Mouse (Mus musculus) spleen, embryonic (tissue): ENCODE measurements around the gene Rpl36a-ps1.
"Not testable (repeated sequence)": the region's sequence is repeated elsewhere in the genome, so short reads cannot be mapped to it uniquely, and the experiment has no call there.

Experiments used
- CTCF ChIA-PET: fragments of 350-600 bp; sonication (Branson Sonifier 250); formaldehyde crosslinking; loops from one replicate; lab custom pipeline; 2022; lab: Charles Lee

The Rpl36a-ps1 gene

GRCm38 (mm10) chr14:98994218-98994617 lies at the start of gene Rpl36a-ps1:
TSS of gene Rpl36a-ps1 (minus strand) at chr14:98994318.
- CTCF ChIA-PET = no interaction called here

- CTCF ChIA-PET = no interaction called here
These were observed 49.4 kb upstream of the Rpl36a-ps1 start for GRCm38 (mm10) chr14:99043499-99043898.

- CTCF ChIA-PET = no interaction called here
These were observed 47.3 kb upstream of the Rpl36a-ps1 start for GRCm38 (mm10) chr14:99041416-99041815.

GRCm38 (mm10) chr14:99039308-99039707 lies 45.2 kb upstream of the Rpl36a-ps1 start:
- CTCF ChIA-PET = not testable (repeated sequence)

GRCm38 (mm10) chr14:99037703-99038102 lies 43.6 kb upstream of the Rpl36a-ps1 start:
- CTCF ChIA-PET = no interaction called here

GRCm38 (mm10) chr14:99036039-99036438 lies 41.9 kb upstream of the Rpl36a-ps1 start:
- CTCF ChIA-PET = no interaction called here

- CTCF ChIA-PET = not testable (repeated sequence)
These were observed 40.7 kb upstream of the Rpl36a-ps1 start for GRCm38 (mm10) chr14:99034851-99035250.

GRCm38 (mm10) chr14:99032596-99032995 lies 38.5 kb upstream of the Rpl36a-ps1 start:
- CTCF ChIA-PET = no interaction called here

- CTCF ChIA-PET = no interaction called here
These were observed 37.3 kb upstream of the Rpl36a-ps1 start for GRCm38 (mm10) chr14:99031337-99031873.

- CTCF ChIA-PET = no interaction called here
These were observed 35.9 kb upstream of the Rpl36a-ps1 start for GRCm38 (mm10) chr14:99029987-99030386.

GRCm38 (mm10) chr14:99022346-99023086 lies 28.4 kb upstream of the Rpl36a-ps1 start:
- CTCF ChIA-PET = no interaction called here

GRCm38 (mm10) chr14:99019136-99019808 lies 25.2 kb upstream of the Rpl36a-ps1 start:
- CTCF ChIA-PET = no interaction called here

- CTCF ChIA-PET = no interaction called here
These were observed 24.6 kb upstream of the Rpl36a-ps1 start for GRCm38 (mm10) chr14:99018691-99019090.

- CTCF ChIA-PET = no interaction called here
These were observed 16.8 kb upstream of the Rpl36a-ps1 start for GRCm38 (mm10) chr14:99010920-99011313.

GRCm38 (mm10) chr14:99010224-99010919 lies 16.3 kb upstream of the Rpl36a-ps1 start:
- CTCF ChIA-PET = no interaction called here

- CTCF ChIA-PET = no interaction called here
These were observed 1.6 kb downstream of the Rpl36a-ps1 start for GRCm38 (mm10) chr14:98992482-98992881.

GRCm38 (mm10) chr14:98990636-98991035 lies 3.5 kb downstream of the Rpl36a-ps1 start:
- CTCF ChIA-PET = no interaction called here

- CTCF ChIA-PET = no interaction called here
These were observed 4.3 kb downstream of the Rpl36a-ps1 start for GRCm38 (mm10) chr14:98989818-98990217.

- CTCF ChIA-PET = no interaction called here
These were observed 22.2 kb downstream of the Rpl36a-ps1 start for GRCm38 (mm10) chr14:98971921-98972320.

- CTCF ChIA-PET = no interaction called here
These were observed 35.0 kb downstream of the Rpl36a-ps1 start for GRCm38 (mm10) chr14:98958978-98959658.

- CTCF ChIA-PET = no interaction called here
These were observed 37.3 kb downstream of the Rpl36a-ps1 start for GRCm38 (mm10) chr14:98956788-98957187.

- CTCF ChIA-PET = no interaction called here
These were observed 41.7 kb downstream of the Rpl36a-ps1 start for GRCm38 (mm10) chr14:98952441-98952840.
